In genomic region chr19:55177143-55177542, GRCm38 (mm10) we compare ENCODE assay signal across 16 mouse cellular contexts. TPM values are rescaled to one million over a fixed set of nuclear protein-coding genes. Genes with fewer than 3 reads are reported as not detected.
"Had no signal": no experiment of that assay in that cellular context is flagged by ENCODE, and none has a peak within 500 bp of the region (broad histone marks: within the 10 kb centered on the region; RNA-seq: fewer than 3 reads in every experiment).

No protein-coding gene starts in this region.

- DNase-seq: kidney, adult 18-20 months; kidney, postnatal 10 days; kidney, postnatal 4 days; liver; liver, embryonic 13.5 days; liver, postnatal 0 days; lung, postnatal 14 days; thymus, postnatal 4 days had no signal

- H3K4me3 ChIP-seq: intestine, embryonic 15.5 days; limb, embryonic 12.5 days; liver, embryonic 13.5 days; lung, embryonic 15.5 days; megakaryocyte, embryonic 14.5 days; midbrain, embryonic 12.5 days had no signal

- H3K27ac ChIP-seq: intestine, embryonic 15.5 days; limb, embryonic 12.5 days; liver, embryonic 13.5 days; lung, embryonic 15.5 days; macrophage; midbrain, embryonic 12.5 days had no signal

RNA-seq across cellular contexts. Expression of gene Tectb, which starts 3.4 kb away (rescaled TPM):
- total RNA-seq: left cerebral cortex, postnatal 36 days; midbrain, postnatal 0 days had no signal
